Mouse (Mus musculus) embryonic fibroblast, embryonic 13.5 days (primary cell): ENCODE measurements at regions not wholly inside any gene's neighbourhood (a gene's known extent, or its start where the extent isn't known, plus 50 kb on each side); places are given as distances from the start of the nearest gene placed in this dataset.

Experiments
- CTCF ChIP-seq: IDR thresholded peaks from 2 replicates; pipeline ENCODE4 v1.5.1; 2011; ENCODE audit warnings: mild to moderate bottlenecking, control low read depth, low read length, moderate library complexity, borderline replicate concordance; ENCODE audit not compliant: insufficient read depth
- POLR2A ChIP-seq: IDR thresholded peaks from 2 replicates; pipeline ENCODE4 v1.6.1; 2011; ENCODE audit warnings: low read depth, mild to moderate bottlenecking, control low read depth, low read length, moderate library complexity

- TF ChIP-seq POLR2A (no peak), CTCF (no peak)
Measured at GRCm38 (mm10) chr5:111636969-111637368, 96.8 kb upstream of the Gm26897 start.
